Mouse (Mus musculus) bone marrow macrophage, adult 2 months (primary cell): ENCODE measurements around the gene Reln. TPM values are rescaled to one million over a fixed set of nuclear protein-coding genes. Genes with fewer than 3 reads are reported as not detected.
A peak's percentile ranks its signal among the peaks of the same experiment; 100 is the strongest.

ENCODE experiments used
- H3K27ac ChIP-seq: 2 replicates; pipeline ENCODE4 v1.5.1; 2012; ENCODE audit warnings: low read depth, low read length; ENCODE audit not compliant: insufficient read depth
- H3K4me1 ChIP-seq: 2 replicates; pipeline ENCODE4 v1.6.1; 2012; ENCODE audit warnings: low read length; ENCODE audit not compliant: control insufficient read depth, insufficient read depth
- H3K4me3 ChIP-seq: 2 replicates; pipeline ENCODE4 v1.5.1; 2012; ENCODE audit warnings: mild to moderate bottlenecking, low read length, moderate library complexity; ENCODE audit not compliant: insufficient read depth
- CTCF ChIP-seq: IDR thresholded peaks from 2 replicates; pipeline ENCODE4 v1.5.1; 2012; ENCODE audit warnings: low read depth, mild to moderate bottlenecking, low read length, moderate library complexity
- POLR2A ChIP-seq: IDR thresholded peaks from 2 replicates; pipeline ENCODE4 v1.6.1; 2012; ENCODE audit warnings: mild to moderate bottlenecking, low read depth, low read length, borderline replicate concordance
- polyA plus RNA-seq: library from polyadenylated mRNA; stranded (reverse); fragments of >200 nt; gene quantifications from 2 replicates; pipeline ENCODE4 v1.2.4, GENCODE M21; 2012; ENCODE audit not compliant: missing spikeins, insufficient read depth, insufficient read length

Gene Reln
- polyA plus RNA-seq, result not detected in 2 replicates

DNA sequence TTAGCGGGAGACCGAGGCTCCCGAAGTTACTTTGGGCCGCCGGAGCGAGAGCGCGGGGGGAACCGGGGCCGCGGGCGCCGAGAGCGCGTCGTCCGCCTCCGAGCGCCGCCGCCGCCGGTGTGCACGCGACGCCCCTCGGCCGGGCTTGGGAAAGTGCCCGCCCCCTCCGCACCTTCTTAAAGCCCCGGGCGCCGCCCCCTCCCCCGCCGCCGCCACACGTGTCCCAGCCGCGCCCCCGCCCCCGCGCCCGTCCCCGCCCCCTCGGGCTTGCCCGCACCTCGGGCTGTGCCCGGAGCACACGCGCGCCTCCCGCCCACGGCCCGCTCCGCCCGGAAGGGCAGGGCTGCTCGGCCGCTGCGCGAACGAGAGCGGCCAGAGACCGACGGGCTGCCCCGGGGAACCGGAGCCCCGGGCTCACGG, at the start of gene Reln:
Gene Reln (minus strand): TSS at position 147 of the 420 bp plus-strand sequence.
- TF ChIP-seq POLR2A, result no peak
- no peak for TF ChIP-seq CTCF
- H3K4me3 ChIP-seq, result 0 out of 2 replicates have a peak within 1 kb of the TSS, but pooled peaks have one; percentile 1
- H3K4me1 ChIP-seq, result no peaks in the 10 kb centered on the region
- no peak within 1 kb of the TSS for H3K27ac ChIP-seq

DNA sequence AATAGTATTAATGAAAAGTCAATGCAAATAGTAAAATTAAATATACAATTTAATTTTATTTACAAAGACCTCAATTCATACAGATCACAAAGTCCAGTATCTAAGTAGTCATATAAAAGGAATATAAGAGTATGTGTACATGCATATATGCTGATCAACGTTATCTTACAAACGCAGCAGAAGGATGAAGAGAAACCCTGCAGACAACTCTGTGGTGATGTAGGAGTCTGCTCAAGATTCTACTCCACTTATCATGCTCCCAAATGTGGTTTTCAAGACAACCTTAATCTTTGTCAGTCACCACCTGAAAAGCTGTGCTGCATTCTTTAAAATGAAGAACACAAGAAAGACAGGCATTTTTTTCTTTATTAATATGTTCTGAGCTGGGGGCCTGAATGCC, 44.0 kb upstream of the Reln start:
- TF ChIP-seq POLR2A (no peak), CTCF (no peak)

DNA sequence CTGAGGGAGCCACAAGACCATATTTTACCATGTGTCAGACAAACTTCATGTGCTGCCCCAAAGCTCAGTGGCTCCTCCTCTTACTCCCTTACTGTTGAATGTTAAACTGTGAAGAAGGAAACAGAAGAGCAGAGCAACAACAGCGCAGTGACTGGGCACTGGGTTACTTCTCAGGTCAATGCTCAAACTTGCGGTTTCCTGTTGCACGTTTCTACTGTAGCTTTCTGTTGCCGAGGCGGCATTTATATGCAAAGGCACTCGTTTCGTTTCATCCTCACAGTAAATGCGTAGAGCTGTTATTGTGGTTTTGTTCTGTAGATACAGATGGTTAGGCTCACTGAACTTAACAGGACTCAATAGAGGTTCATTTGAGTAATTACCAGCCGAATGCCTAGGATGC, 16.0 kb upstream of the Reln start:
- H3K4me3 ChIP-seq, result no peak overlapping the region
- H3K4me1 ChIP-seq, result no peaks in the 10 kb centered on the region
- TF ChIP-seq POLR2A, result no peak
- TF ChIP-seq CTCF, result no peak
- no peak overlapping the region for H3K27ac ChIP-seq

More for the DNA sequence above, 44.0 kb upstream of the Reln start:
- Histone ChIP-seq H3K4me3 (no peak overlapping the region), H3K4me1 (no peaks in the 10 kb centered on the region), H3K27ac (no peak overlapping the region)

DNA sequence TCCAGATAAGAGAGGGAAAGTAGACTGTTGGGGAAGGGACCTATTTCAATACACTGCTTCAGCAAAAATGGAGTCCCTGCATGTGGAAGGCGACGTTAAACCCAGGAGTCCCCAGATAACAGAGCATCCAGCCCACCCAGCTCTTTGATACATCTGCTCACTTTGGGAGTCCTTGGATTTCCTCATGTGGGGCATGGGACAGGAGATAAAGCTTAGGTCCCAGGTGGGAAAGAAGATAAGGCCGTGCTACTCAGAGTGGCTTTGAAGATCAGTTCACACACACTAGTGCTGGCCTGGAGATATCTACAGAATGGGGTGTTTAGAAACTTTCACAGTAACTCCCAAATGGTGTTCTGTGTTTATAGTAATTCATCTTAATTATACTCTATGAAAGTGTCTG, 3.9 kb upstream of the Reln start:
- Histone ChIP-seq H3K4me1 (no peaks in the 10 kb centered on the region), H3K27ac (no peak overlapping the region), H3K4me3 (no peak overlapping the region)
- TF ChIP-seq CTCF, result no peak
- TF ChIP-seq POLR2A, result no peak

DNA sequence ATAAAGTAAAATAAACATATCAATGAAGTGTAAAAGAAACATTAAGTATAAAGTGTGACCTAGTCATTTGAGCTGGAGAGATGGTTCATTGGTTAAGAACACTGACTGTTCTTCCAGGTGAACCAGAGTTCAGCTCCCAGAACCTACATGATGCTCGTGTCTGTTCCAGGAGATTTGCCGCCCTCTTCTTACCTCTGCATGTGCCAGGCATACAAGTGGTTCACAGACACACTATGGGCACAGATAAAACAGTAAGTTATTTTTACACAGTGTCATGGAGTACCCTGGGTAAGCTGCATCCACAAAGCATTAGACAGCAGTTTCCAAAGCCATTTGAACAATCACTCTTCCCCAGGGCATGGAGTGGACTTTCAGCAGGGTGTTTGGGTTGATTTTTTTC, 3.2 kb upstream of the Reln start:
- Histone ChIP-seq H3K4me1 (no peaks in the 10 kb centered on the region), H3K4me3 (no peak overlapping the region), H3K27ac (no peak overlapping the region)
- TF ChIP-seq POLR2A (no peak), CTCF (no peak)

DNA sequence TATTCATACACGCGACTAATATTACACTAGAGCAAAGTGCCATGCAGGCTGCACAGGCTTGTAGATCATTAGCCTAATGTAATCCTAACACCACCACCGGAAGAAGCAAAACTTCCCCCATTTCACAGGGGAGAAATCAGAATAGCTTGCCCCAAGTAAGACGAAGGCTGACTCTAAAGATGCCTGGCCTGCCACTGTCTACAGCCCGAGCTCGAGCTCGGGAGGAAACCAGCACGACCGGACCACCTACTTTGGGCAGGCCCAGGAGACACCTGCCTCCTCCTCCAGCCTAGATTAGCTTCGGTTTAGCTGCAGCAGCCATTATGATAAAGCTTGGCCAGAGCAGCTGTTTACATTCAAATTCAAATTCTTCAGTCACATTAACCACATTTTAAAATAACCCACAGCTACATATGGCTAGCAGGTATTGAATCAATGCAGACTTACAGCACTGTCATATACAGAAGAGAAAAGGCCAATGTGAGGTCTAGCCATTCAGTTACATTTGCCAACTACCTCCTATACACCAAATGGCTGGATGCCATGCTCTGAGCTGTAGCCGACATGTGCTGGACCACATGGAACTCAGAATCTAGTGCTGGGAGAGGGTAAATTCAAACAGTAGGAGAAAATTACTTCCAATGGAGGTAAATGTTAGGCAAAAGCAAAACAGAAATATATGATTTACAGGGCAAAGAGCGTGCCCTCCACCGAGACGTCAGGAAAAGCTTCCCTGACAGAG, 1.6 kb upstream of the Reln start:
- no peak overlapping the region for H3K27ac ChIP-seq
- H3K4me1 ChIP-seq, result no peaks in the 10 kb centered on the region
- no peak for TF ChIP-seq CTCF
- TF ChIP-seq POLR2A, result no peak
- H3K4me3 ChIP-seq, result no peak overlapping the region

DNA sequence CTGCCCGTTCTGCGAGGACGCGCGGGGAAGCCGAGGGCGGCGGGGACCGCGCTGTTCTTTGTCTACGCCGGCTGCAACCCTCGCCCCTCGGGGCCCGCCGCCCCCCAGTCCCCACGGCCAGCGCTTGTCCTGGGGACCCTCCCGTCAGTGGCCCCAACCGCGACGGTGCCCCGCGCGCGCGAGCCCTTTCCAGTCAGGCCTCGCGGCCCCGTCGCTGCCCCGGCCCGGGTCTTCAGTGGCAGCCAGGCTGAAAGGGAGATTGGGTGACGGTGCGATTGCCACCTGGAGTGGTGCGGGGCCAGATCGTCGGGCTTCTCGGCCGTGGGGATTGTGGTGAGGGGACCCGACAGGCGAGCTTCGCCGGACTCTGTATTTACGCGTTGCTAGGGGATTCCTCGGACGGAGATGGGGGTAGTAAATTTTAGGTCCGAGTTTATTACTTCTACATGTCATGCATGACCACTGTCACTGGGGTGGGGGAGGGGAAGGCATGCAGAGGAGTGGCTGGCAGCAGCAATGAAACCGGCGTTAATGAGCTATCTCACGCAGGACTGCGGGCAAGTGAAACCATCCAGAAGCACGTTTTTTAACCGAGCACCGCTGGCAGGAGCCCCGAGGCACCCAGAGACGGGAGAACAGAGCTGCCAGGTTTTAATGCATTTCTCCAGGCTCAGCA, 612 bp upstream of the Reln start:
- TF ChIP-seq POLR2A (no peak), CTCF (no peak)
- Histone ChIP-seq H3K4me3 (no peak overlapping the region), H3K27ac (no peak overlapping the region), H3K4me1 (no peaks in the 10 kb centered on the region)

DNA sequence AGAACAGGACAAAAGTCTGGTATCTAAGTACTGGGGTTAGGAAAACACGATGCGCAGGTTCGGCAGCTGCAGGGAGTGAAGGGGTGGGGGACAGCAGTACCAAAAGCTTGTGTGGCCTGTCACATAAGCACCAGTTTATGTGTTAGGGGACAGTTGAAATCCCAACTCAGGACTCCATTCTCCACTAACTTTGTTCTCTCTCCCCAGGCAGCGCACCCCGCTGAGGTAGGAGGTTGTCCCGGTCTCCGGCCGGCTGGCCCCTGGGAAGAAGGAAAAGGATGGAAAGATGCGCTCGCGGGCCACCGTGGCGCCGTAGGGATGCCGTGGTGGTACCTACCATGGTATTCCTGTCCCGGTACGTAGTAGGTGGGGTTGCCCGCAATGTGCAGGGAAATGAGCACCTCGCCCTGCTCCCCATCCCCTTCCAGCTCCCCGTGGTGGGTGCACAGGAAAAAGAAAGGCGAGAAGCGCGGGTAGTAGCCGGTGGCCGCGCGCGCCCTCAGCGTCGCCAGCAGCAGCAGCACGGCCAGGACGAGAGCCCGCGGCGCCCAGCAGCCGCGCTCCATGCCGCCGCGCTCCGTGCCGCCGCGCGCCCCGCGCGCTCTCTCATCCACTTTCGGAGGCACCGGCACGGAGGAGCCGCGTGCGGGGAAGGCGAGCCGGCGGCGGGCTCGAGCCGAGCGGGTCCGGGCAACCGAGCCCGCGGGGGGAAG, 503 bp downstream of the Reln start:
- no peak overlapping the region for H3K27ac ChIP-seq
- no peaks in the 10 kb centered on the region for H3K4me1 ChIP-seq
- H3K4me3 ChIP-seq, result 0 out of 2 replicates have a peak overlapping the region, but pooled peaks have one; percentile 1
- no peak for TF ChIP-seq CTCF
- TF ChIP-seq POLR2A, result no peak

DNA sequence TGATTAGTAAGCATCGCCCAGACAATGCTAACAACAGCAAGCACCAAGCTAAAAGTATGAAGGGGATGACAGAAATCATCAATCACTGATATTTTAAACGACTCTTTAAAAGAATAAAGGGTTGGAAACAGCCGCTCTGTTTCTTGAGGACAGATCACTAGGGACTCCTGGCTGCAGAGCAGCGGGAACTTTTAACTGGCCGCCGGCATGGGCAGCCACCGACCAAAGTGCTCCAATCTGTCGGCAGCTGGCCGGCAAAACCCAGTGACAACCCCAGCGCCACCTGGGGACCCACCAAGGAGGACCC, 1.0 kb downstream of the Reln start:
- H3K4me1 ChIP-seq, result no peaks in the 10 kb centered on the region
- H3K4me3 ChIP-seq, result no peak overlapping the region
- H3K27ac ChIP-seq, result no peak overlapping the region
- TF ChIP-seq POLR2A, result no peak
- TF ChIP-seq CTCF, result no peak

DNA sequence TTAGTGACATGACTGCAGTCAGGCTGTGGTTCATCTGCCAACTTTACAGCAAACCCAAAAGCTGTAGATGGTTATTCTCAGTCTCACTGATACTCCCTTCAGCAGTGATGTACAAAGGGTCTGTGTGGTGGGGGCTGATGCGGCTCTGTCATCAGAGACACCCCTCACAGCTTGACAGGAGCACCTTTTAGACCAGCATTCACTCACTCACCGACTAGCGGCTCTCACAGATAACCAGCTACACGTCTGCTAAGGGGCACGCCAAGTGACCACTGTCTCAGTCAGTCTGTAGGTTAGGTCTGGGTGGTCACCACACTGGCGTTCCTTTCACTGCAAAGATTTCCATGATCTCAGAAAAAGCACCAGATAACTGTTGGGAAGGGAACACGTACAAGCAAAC, 2.0 kb downstream of the Reln start:
- TF ChIP-seq POLR2A (no peak), CTCF (no peak)
- Histone ChIP-seq H3K4me1 (no peaks in the 10 kb centered on the region), H3K27ac (no peak overlapping the region), H3K4me3 (no peak overlapping the region)
